Mouse (Mus musculus): Measurements from ENCODE around the gene Mitf.

Gene Mitf

GRCm38 (mm10) chr6:97950033-97950881 lies 143.4 kb downstream of the Mitf start:
- DNase-seq (ENCODE audit: low spot score in 2 of 2): no peak

GRCm38 (mm10) chr6:97950882-97951245 lies 144.0 kb downstream of the Mitf start:
- DNase-seq (ENCODE audit: low spot score in 2 of 2): no peak

GRCm38 (mm10) chr6:97951711-97952110 lies 144.9 kb downstream of the Mitf start:
- no peak for DNase-seq (ENCODE audit: low spot score in 2 of 2)

GRCm38 (mm10) chr6:97952845-97953244 lies 146.0 kb downstream of the Mitf start:
- no peak for DNase-seq (ENCODE audit: low spot score in 2 of 2)

- DNase-seq (ENCODE audit: low spot score in 2 of 2): no peak
Measured at GRCm38 (mm10) chr6:97956121-97956520, 149.3 kb downstream of the Mitf start.

- DNase-seq (ENCODE audit: low spot score in 2 of 2): no peak
Measured at GRCm38 (mm10) chr6:97956636-97957035, 149.8 kb downstream of the Mitf start.

GRCm38 (mm10) chr6:97958276-97958675 lies 151.4 kb downstream of the Mitf start:
- no peak for DNase-seq (ENCODE audit: low spot score in 2 of 2)

GRCm38 (mm10) chr6:97961776-97962175 lies 154.9 kb downstream of the Mitf start:
- DNase-seq (ENCODE audit: low spot score in 2 of 2): no peak

- no peak for DNase-seq (ENCODE audit: low spot score in 2 of 2)
Measured at GRCm38 (mm10) chr6:97962311-97962710, 155.5 kb downstream of the Mitf start.

- no peak for DNase-seq (ENCODE audit: low spot score in 2 of 2)
Measured at GRCm38 (mm10) chr6:97964750-97965149, 157.9 kb downstream of the Mitf start.

GRCm38 (mm10) chr6:97981668-97982067 lies 174.8 kb downstream of the Mitf start:
- DNase-seq (ENCODE audit: low spot score in 2 of 2): no peak

- no peak for DNase-seq (ENCODE audit: low spot score in 2 of 2)
Measured at GRCm38 (mm10) chr6:97985658-97986057, 178.8 kb downstream of the Mitf start.

- DNase-seq (ENCODE audit: low spot score in 2 of 2): no peak
Measured at GRCm38 (mm10) chr6:97986417-97986816, 179.6 kb downstream of the Mitf start.

- DNase-seq (ENCODE audit: low spot score in 2 of 2): no peak
Measured at GRCm38 (mm10) chr6:97993507-97993906, 186.7 kb downstream of the Mitf start.

- DNase-seq (ENCODE audit: low spot score in 2 of 2): no peak
Measured at GRCm38 (mm10) chr6:97995606-97996307, 188.9 kb downstream of the Mitf start.

- no peak for DNase-seq (ENCODE audit: low spot score in 2 of 2)
Measured at GRCm38 (mm10) chr6:98001551-98001950, 194.7 kb downstream of the Mitf start.

GRCm38 (mm10) chr6:98003114-98003513 lies 196.3 kb downstream of the Mitf start:
- peak in 1 of 2 experiments; percentile 15 for DNase-seq (ENCODE audit: low spot score in 2 of 2)

- peak in 1 of 2 experiments; percentile 31 for DNase-seq (ENCODE audit: low spot score in 2 of 2)
Measured at GRCm38 (mm10) chr6:98005566-98005965, 198.7 kb downstream of the Mitf start.

GRCm38 (mm10) chr6:98015066-98015465 lies 208.2 kb downstream of the Mitf start:
- DNase-seq (ENCODE audit: low spot score in 2 of 2): no peak

GRCm38 (mm10) chr6:98015819-98016218 lies 209.0 kb downstream of the Mitf start:
- no peak for DNase-seq (ENCODE audit: low spot score in 2 of 2)

GRCm38 (mm10) chr6:98023876-98024275 lies 217.0 kb downstream of the Mitf start:
- no peak for DNase-seq (ENCODE audit: low spot score in 2 of 2)

- no peak for DNase-seq (ENCODE audit: low spot score in 2 of 2)
Measured at GRCm38 (mm10) chr6:98038513-98038912, 231.7 kb downstream of the Mitf start.

- no peak for DNase-seq (ENCODE audit: low spot score in 2 of 2)
Measured at GRCm38 (mm10) chr6:98041795-98042194, 234.9 kb downstream of the Mitf start.
